Mouse (Mus musculus) ES-Bruce4 (cell line): ENCODE results near the gene Nphp1.

ENCODE experiments used
- CTCF ChIP-seq: IDR thresholded peaks from one replicate; pipeline ENCODE4 v1.8.1; 2011; ENCODE audit warnings: low read depth, low read length
- EP300 ChIP-seq: IDR thresholded peaks from 2 replicates; pipeline ENCODE4 v1.6.1; 2011; ENCODE audit warnings: low read depth, low read length; ENCODE audit not compliant: insufficient read depth
- POLR2A ChIP-seq: IDR thresholded peaks from one replicate; pipeline ENCODE4 v1.8.1; 2011; ENCODE audit warnings: low read length; ENCODE audit not compliant: insufficient read depth

- TF ChIP-seq CTCF (no peak), POLR2A (no peak), EP300 (no peak)
Observed at GRCm38 (mm10) chr2:127832833-127833190, 44.1 kb upstream of the Nphp1 start.
